Mouse (Mus musculus) monocyte, adult 2 months (primary cell): ENCODE measurements around the gene Ppp1r13l.
A peak's percentile ranks its signal among the peaks of the same experiment; 100 is the strongest.

Experiments used
- DNase-seq, 2 experiments: peaks; one replicate each; pipeline ENCODE4 v3.0.0; 2022; ENCODE audit warnings: low spot score in 2 of 2, low read depth in 1 of 2

Ppp1r13l gene

DNA sequence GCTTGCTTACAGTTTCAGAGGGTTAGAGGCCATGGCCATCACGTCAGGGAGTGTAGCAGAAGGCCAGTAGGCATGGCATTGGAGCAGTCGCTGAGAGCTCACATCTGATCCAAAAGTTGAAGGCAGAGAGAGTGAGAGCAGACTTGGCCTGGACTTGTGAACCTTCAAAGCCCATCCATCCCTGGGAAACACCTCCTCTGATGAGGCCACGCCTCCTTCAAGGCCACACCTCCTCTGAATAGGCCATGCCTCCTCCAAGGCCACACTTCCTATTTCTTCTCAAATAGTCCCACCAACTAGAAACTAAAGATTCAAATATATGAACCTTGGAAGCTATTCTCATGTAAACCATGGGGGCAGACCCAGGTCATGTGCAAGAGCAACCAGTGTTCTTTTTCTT lies 24.0 kb upstream of the Ppp1r13l start:
- DNase-seq, result no peak

DNA sequence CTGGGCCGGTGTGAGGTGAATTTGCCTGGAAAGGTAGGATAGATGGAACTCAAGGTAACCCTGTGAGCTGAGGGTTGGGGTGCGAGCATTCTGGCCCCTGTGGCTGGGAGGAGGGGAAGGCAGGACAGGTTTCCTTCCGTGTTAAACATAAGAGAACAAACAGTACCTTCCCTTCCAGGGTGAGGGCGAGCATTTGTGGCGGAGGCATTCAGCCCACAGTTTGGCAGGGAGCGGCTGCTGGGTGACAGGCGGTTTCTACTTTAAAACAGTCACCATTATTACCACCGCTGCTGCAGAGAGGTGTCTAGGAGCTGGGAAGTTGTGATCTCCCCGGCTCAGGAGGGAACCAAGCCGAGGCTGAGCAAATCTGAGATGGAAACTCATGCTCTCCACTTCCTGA lies 22.4 kb upstream of the Ppp1r13l start:
- DNase-seq, result no peak

DNA sequence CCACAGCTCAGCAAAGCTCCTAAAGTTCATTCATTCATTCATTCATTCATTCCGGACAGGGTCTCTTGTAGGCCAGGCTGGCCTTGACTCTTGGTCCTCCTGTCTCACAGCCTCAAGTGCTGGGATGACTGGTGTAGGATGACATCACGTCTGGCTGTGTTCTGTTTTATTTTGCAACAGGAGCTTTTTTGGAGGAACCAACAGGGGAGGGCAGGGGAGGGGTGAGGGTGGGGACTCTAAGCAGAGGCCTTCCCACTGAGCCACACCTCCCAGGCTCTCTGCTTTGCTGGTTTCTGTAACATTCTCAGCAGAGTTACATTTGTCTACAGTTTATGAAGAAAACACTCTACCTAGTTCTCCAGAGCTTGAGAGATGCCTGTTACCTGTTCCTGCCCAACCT lies 21.5 kb upstream of the Ppp1r13l start:
- no peak for DNase-seq

DNA sequence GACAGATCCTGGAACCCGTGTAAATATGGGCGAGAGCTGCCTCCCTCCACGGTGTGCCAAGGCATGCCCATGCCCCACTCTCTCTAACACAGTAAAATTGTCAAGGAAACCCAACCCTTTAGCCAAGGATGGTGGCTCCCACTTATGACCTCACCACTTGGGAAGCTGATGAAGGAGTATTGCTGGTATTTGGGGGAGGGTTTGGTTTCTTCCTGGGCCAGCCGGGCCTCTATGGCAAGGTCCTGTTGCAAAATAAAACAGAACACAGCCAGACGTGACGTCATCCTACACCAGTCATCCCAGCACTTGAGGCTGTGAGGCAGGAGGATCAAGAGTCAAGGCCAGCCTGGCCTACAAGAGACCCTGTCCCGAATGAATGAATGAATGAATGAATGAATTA lies 21.0 kb upstream of the Ppp1r13l start:
- DNase-seq, result no peak

DNA sequence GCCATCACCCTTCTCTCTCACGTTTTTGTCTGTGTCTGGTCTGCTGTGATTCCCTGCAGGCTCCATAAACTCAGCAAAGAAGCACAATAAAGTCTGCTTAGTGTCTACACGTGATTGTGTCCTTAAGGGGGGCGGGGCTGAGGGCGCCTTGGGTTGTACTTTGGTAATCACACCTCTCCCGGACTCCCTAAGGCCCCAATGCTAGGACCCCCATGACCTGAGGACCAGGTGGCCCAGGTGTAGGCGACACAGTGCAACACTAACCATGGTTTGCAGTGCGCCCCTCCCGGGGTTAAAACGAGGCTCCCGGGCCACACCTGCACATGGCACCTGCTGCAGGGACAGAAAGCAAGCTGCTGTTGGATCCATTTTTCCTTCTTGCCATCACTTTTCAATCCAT lies 18.3 kb upstream of the Ppp1r13l start:
- no peak for DNase-seq

DNA sequence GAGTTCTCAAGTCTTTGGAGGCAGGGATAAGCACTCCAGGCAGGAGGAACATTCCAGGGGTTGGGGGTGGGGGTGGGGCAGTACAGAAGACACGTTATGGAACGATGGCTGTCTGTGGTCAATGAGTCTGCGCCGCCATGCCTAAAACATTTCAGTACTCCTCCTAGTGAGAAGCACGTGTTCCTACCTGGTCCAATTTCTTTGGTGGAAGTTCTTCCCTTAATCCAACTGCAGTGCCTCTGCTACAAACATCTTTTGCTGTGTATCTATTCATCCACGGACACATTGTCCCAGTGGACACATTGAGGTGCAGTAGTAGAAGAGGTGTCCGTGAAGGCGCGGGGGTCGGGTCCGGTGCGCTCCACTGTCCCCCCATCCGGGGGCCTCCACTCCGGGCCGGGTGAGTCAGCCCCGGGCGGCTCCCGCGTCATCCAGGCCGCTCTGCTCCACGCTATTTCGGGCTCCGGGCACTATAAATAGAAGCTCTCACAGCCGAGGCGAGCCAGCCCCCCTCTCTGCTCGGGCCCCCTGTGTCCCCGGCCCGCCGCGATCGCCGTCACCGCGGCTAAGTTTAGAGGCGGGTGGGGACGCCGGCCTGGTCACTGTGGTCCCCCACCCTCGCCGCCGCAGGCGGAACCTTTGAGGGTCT lies 17.7 kb upstream of the Ppp1r13l start:
- DNase-seq, result no peak

DNA sequence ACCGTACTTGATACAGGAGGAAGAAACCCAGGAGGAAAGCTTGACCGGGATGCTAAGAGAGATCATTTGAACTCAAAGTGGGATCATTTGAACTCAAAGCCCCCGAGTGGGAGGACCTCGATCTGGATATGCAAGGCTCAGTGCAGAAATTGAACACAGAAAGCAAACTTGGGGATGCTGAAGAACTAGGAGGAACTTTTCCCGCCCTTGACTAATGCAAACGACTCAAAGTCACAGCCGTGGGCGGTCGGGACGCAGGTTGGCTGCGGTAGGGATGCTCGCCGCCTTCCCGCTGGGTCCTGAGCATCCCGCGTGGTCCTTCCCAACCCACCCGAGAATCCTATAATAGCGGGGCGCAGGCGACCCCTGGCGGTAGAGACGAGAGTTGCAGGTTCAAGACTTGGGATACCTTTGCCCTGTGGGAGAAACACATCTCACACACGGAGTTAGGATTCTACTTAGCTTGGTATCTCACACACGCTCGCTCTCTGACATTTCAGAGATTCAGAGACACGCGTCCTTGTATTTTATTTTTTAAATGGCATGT lies 17.0 kb upstream of the Ppp1r13l start:
- peak in 1 of 2 experiments; percentile 73 for DNase-seq

DNA sequence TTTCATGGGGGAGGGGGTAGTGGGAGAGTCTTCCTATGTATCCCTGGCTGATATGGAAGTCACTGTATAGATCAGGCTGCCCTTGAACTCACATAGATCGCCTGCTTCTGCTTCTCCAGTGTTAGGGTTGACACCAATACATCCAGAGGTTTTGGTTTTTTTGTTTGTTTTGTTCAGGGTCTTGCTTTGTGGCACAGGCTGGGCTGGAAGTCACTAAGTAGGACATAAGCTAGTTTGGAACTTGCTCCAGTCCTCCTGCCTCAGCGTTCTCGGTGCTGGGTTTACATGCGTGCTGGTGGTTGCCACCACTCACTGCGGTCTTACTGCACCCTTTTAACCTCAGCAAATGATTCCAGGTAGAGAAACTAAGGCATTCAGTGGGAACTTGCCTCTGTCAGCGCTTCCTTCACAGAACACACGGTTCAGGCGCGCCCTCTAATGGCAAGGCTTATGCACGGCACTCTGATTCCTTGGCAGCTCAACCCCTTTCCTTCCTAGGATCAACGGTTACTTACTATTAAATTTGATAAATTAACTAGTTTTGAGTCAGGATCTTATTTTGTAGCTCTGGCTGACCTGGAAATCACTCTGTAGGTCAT lies 16.2 kb upstream of the Ppp1r13l start:
- DNase-seq, result peak in 1 of 2 experiments; percentile 62

GRCm38 (mm10) chr7:19344237-19344847 lies 15.2 kb upstream of the Ppp1r13l start, which contains the start of gene Ercc1:
Gene Ercc1 (plus strand): TSS chr7:19344778.
- no peak for DNase-seq

- DNase-seq, result peak; percentile 55 to 75
These were observed 14.5 kb upstream of the Ppp1r13l start for GRCm38 (mm10) chr7:19344938-19345471.

DNA sequence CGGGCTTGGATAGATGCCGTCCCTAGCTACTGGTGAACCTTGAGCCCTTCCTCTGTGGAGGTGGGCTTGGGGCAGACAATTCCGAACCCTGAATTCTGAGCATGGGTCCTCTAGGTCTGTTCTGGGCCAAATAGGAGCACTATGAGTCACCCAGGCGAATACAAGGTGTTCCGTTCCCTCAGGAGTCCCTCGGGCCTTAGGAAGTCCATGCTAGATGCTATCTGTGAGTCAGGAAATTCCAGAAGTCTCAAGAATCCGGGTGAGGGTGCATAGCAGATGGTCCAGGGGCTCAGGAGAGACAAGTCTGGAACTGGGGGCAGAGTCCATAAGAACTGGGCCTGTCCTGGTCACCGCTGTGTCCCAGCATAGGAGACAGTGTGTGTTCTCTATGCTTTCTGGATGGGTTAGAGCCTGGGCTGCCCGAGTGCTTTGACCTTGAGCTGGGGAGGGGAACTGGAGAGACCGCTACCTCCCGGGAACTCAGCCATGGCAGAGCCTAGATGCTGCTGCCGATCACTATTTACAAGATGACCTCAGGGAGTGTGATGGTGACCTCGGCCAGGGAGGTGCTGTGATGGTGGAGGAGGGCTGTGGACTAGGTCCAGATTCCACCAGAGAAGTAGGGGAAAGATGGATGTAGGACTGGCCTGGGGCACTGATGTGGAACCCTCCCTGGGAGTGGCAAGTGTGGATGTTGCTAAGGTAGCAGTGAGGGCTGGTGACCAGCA lies 10.2 kb upstream of the Ppp1r13l start:
- no peak for DNase-seq

- DNase-seq, result no peak
These were observed 9.3 kb upstream of the Ppp1r13l start for GRCm38 (mm10) chr7:19350221-19350620.

DNA sequence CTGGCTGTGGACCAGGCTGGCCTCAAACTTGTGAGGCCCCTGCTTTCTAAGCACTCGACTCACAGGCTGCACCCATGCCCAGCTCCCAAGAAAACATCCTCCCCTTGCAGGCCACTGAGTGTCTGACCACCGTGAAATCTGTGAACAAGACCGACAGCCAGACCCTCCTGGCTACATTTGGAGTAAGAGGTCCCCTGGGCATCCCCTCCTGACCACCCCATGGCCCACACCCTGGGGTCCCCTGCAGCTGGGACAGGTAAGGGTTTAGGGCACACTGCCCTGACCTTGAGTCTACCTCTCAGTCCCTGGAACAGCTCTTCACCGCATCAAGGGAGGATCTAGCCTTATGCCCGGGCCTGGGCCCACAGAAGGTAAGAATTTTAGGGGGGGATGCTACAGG lies 4.6 kb upstream of the Ppp1r13l start:
- no peak for DNase-seq

- DNase-seq, result no peak
These were observed 3.2 kb upstream of the Ppp1r13l start for GRCm38 (mm10) chr7:19356311-19356710.

DNA sequence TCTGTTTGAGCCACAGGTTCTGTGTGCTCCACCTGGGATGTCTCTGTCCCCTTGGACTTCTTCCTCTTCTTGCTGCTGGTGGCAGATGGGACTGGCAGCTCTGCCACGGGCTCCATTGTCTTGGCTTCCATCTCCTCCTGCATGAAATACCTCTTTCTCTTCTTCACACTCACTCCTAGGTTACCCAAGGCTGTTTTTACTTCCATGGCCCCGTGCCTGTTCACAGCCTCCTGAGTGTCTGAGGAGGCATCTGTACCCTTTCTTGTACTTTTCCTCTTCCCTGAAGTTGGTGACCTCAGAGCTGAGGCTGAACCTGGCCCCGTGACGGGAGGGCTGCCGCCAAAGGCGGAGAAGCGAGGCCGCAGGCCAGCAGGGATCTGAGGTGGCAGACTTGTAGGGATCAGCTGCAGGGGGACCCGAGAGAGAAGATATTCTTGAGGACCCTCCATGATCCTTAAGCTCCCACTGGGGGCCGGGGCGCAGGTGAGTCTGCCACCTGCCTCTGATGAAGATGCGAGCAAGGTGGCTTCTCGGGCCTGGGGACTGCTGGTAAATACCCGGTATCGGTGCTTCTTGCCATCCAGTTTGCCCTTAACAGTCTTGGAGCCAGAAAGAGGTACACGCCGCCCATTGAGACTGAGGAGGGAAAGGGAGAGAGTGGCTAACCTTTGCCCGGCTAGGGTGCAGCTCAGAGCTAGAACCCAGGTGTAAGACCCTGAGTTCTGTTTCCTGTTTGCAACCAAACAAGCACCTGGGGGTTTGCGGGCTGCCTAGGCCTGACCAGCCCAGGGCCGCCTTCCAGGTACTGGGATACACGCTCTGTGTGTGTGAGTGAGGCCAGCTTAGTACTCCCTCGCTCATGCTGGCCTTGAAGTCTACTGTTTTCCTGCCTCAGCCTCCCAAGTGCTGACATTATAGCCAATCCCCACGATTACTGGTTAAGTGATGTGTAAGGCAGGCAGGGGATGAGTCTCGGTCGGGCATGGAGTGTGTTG lies 1.9 kb upstream of the Ppp1r13l start:
- no peak for DNase-seq

DNA sequence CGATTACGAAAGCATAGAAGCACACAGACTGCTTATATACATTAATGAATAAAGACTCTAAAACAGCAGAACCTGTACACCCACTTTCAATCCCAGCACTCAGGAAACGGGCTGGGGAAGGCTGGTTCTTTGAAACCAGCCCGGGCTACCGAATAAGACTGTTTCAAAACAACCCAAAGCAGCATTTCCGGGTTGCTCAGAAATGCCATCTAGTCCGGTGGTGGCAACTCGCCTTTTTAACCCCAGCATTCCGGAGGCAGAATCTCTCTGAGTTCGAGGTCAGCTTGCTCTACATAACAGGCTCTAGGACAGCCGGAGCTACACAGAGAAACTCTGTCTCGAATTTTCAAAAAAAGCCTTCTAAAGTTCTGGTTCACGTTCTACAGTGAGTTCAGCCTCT lies 915 bp upstream of the Ppp1r13l start:
- no peak for DNase-seq

DNA sequence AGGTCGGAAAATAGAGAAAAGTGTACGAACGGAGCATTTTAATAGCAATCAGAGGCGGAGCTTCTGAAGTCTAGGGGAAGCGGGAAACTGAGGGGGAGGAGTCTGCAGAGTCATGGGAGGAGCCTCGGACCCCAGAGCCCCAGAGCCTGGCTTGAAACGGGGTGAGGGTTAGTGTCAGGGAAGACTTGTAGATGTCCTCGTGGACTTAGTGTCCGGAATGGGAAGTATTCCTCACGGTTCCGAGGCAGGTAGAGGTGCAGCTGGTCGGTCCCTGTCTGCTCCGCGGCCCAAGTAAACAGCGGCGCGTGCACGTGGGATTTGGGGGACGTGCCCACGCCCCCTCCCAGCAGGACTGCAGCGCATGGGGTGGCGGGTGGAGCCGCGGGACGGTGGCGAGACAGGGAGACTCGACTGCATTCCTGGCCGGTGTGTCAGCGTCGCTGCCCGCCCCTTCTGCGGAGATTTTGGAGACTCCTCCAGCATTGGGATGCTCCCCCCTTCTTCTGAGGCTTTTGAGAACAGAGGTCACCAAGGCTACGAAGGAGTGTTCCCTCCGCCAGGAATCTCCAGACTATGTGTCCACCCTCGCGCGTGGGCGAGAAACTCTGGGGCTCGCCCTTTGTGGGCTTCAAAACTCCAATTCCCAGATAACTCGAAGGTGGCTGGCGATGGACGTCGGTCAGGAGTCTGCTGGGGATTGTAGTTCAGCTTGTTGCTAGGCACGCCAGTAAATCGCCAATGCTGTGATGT lies 518 bp downstream of the Ppp1r13l start:
- no peak for DNase-seq

DNA sequence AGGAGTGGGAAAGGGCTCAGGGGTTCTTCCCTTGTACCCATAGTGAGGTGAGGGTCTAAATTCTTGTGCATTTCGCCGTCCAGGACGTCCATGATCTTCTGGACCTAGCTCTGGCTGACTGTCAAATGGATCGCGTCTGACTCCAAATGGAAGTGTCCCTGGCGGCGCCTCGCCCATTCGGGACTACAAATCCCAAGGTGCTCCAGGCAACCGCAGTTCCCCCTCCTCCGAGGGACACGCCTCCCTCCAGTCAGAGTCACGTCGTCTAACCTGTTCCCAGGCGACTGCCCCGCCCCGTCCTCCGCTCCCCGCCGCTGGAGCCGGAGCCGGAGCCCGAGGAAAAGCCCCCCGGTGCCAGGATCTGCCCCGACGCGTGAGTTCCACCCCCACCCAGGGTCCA lies 1.4 kb downstream of the Ppp1r13l start:
- peak; percentile 57 to 73 for DNase-seq

GRCm38 (mm10) chr7:19361720-19362119 lies 2.2 kb downstream of the Ppp1r13l start:
- peak in 1 of 2 experiments; percentile 74 for DNase-seq
